ENCODE assay signal across 8 mouse cellular contexts in the genomic region with DNA sequence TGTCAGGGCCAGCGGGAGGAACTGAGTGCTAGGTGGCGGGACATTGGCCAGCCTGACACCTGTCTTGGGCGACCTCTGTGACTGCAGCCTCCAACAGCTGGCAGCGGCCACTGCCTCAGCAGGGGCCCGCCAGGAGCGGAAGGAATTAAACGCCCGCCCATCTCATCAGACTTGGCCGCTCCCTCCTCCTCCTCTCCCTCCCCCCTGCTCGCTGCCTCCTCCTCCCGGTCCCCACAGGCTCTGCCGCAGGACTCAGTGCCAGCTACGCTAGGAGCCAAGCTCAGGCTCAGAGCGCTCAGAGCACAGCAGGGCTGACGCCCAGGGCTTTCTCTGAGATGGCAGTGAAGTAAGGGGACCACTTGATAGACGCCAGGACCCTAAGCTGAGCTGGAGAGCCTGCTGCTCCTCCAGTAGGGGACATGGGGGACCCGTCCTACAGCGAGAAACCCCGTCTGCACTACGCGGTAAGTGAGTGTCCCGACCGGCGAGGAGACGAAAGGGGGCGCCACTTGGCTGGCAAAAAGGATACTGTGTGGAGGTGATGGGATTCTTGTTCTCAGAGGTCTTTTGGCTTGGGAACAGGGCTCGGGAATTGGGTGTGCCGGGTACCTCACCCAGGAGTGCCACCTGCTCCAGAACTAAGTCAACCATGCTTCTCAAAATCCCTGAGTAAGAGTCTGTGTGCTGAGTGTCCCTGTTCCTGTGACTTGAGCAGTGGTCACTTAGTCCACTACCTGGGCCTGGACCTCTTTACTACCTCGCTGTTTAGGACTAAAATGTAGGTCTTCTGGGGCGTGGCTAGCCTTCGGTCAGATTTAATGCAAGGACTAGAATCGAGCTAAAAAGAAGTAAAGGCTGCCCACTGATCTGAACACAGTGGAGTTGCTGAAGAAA.
DNase-seq lines count a peak whose midpoint lies in the region; ATAC-seq and TF ChIP-seq lines count a peak whose summit lies in the region.

No protein-coding gene starts in this region.

- peak overlapping the region; percentile 61 for H3K4me2 ChIP-seq in hindbrain, postnatal 0 days (ENCODE audit: low read depth, low read length)

- peak overlapping the region; percentile 24; the same call in 1 of the 2 replicates for H3K9ac ChIP-seq in hindbrain, postnatal 0 days (replicated peaks; ENCODE audit: low read length)

- DNase-seq in adrenal gland, adult (ENCODE audit: inconsistent age in 2 of 2, low spot score in 1 of 2) = peak; percentile 69 to 82
- peak; percentile 60 to 71 for DNase-seq in gastrocnemius, adult 8-10 months (ENCODE audit: low spot score in 2 of 2)
- DNase-seq in hindbrain, postnatal 0 days (ENCODE audit: low spot score) = peak; percentile 58
- DNase-seq in left cerebral cortex, adult 2 months (ENCODE audit: extremely low spot score in 1 of 2, low spot score in 2 of 2) = peak; percentile 31 to 49
- DNase-seq in lung, postnatal 4 days = peak; percentile 81 to 87
- peak; percentile 75 for DNase-seq in retina, postnatal 1 day
- peak; percentile 71 for DNase-seq in thymus, postnatal 4 days

- WGBS in hindbrain, postnatal 0 days = 31% methylated on average over 29 of the region's 32 CpGs

- H3K36me3 ChIP-seq in hindbrain, postnatal 0 days (ENCODE audit: insufficient read depth, low read length) = no peaks in the 10 kb centered on the region

- peak overlapping the region; percentile 55 for H3K4me3 ChIP-seq in cortical plate, adult 2 months (ENCODE audit: insufficient read depth, low read length)
- peak overlapping the region; percentile 37 for H3K4me3 ChIP-seq in hindbrain, postnatal 0 days (ENCODE audit: low read length)
- peak overlapping the region; percentile 49 for H3K4me3 ChIP-seq in left cerebral cortex, adult 2 months

- H3K4me1 ChIP-seq in cortical plate, adult 2 months (ENCODE audit: control insufficient read depth, insufficient read depth, low read length) = no peaks in the 10 kb centered on the region
- H3K4me1 ChIP-seq in hindbrain, postnatal 0 days (ENCODE audit: insufficient read depth, low read length) = no peaks in the 10 kb centered on the region

- TF ChIP-seq CTCF in cortical plate, adult 2 months (IDR thresholded peaks at IDR 0.05; ENCODE audit: extremely low read depth, insufficient read depth, low read length) = 0 out of 2 replicates have a peak, but pooled peaks have one; percentile 17
- peak; percentile 53 for TF ChIP-seq CTCF in hindbrain, postnatal 0 days (IDR thresholded peaks at IDR 0.05; ENCODE audit: low read depth)
- peak; percentile 36 for TF ChIP-seq CTCF in left cerebral cortex, adult 2 months (IDR thresholded peaks at IDR 0.05)

- no peaks in the 10 kb centered on the region; the same call in 1 of the 2 replicates for H3K27me3 ChIP-seq in hindbrain, postnatal 0 days (ENCODE audit: insufficient read depth, low read length)

- no peak overlapping the region for H3K27ac ChIP-seq in cortical plate, adult 2 months (ENCODE audit: insufficient read depth, low read length)
- H3K27ac ChIP-seq in hindbrain, postnatal 0 days = no peak overlapping the region
- H3K27ac ChIP-seq in left cerebral cortex, adult 2 months = no peak overlapping the region

- peak; percentile 92 for ATAC-seq in hindbrain, postnatal 0 days

- no peak for TF ChIP-seq POLR2A in cortical plate, adult 2 months (IDR thresholded peaks at IDR 0.05; ENCODE audit: extremely low read depth, insufficient read depth, low read length)

- H3K9me3 ChIP-seq in hindbrain, postnatal 0 days (ENCODE audit: low read length) = no peaks in the 10 kb centered on the region

- intact Hi-C loops in left cerebral cortex, adult 2 months (cut with DNase I) = no loop called here
